Mouse (Mus musculus) cerebellum, adult 2 months (tissue): ENCODE measurements at regions not wholly inside any gene's neighbourhood (a gene's known extent, or its start where the extent isn't known, plus 50 kb on each side); places are given as distances from the start of the nearest gene placed in this dataset.

Experiments used
- DNase-seq, 2 experiments: peaks; one replicate each; pipeline ENCODE4 v3.0.0; 2021
- H3K27ac ChIP-seq: fragments of 200-500 bp; 2 replicates; pipeline ENCODE4 v1.5.1; 2012; ENCODE audit warnings: low read length, control low read depth, inconsistent platforms; ENCODE audit not compliant: insufficient read depth
- H3K27me3 ChIP-seq: fragments of 200-500 bp; 2 replicates; pipeline ENCODE4 v1.6.1; 2012; ENCODE audit warnings: inconsistent platforms, mild to moderate bottlenecking, low read length, moderate library complexity; ENCODE audit not compliant: control insufficient read depth, insufficient read depth
- H3K4me1 ChIP-seq: fragments of 200-500 bp; 2 replicates; pipeline ENCODE4 v1.6.1; 2011; ENCODE audit warnings: low read length; ENCODE audit not compliant: control insufficient read depth, insufficient read depth
- H3K4me3 ChIP-seq: fragments of 200-500 bp; replicated peaks from 2 replicates; pipeline ENCODE3; 2011; ENCODE audit warnings: mild to moderate bottlenecking, low read depth, low read length, control low read depth; ENCODE audit not compliant: insufficient read depth
- CTCF ChIP-seq: fragments of 200-500 bp; IDR thresholded peaks from 2 replicates; pipeline ENCODE4 v1.5.1; 2011; ENCODE audit warnings: low read depth, mild to moderate bottlenecking, control low read depth, low read length, moderate library complexity, borderline replicate concordance; ENCODE audit not compliant: insufficient read depth
- POLR2A ChIP-seq: fragments of 200-500 bp; IDR thresholded peaks from 2 replicates; pipeline ENCODE4 v1.6.1; 2011; ENCODE audit warnings: low read length, control low read depth, borderline replicate concordance; ENCODE audit not compliant: insufficient read depth
- WGBS: fragments of 180-500 bp; shearing (Covaris S2); methylation state at CpG from one replicate; pipeline ENCODE4 v1.1.7; 2018; 5-methylcytosine and 5-hydroxymethylcytosine counted together

GRCm38 (mm10) chr12:71627421-71628339 lies 203.2 kb upstream of the Daam1 start:
- 66% methylated on average over 17 of the region's 17 CpGs for WGBS
- Histone ChIP-seq H3K4me1 (peaks cover 12% of the 10 kb centered on the region), H3K27ac (no peak overlapping the region), H3K4me3 (no peak overlapping the region), H3K27me3 (no peaks in the 10 kb centered on the region)
- DNase-seq: peak in 1 of 2 experiments; percentile 11
- no peak for TF ChIP-seq CTCF
- no peak for TF ChIP-seq POLR2A

GRCm38 (mm10) chr12:71628340-71628738 lies 202.5 kb upstream of the Daam1 start:
- TF ChIP-seq CTCF: no peak
- no peak for TF ChIP-seq POLR2A
- 63% methylated on average over 5 of the region's 5 CpGs for WGBS
- H3K4me3 ChIP-seq: no peak overlapping the region
- DNase-seq: no peak
- peaks cover 11% of the 10 kb centered on the region for H3K4me1 ChIP-seq
- H3K27ac ChIP-seq: no peak overlapping the region
- no peaks in the 10 kb centered on the region for H3K27me3 ChIP-seq

- H3K27me3 ChIP-seq: no peaks in the 10 kb centered on the region
- H3K4me3 ChIP-seq: no peak overlapping the region
- H3K4me1 ChIP-seq: peaks cover 7% of the 10 kb centered on the region
- WGBS: 93% methylated on average over 10 of the region's 10 CpGs
- H3K27ac ChIP-seq: no peak overlapping the region
- DNase-seq: no peak
- no peak for TF ChIP-seq CTCF
- TF ChIP-seq POLR2A: no peak
These were observed 202.1 kb upstream of the Daam1 start for GRCm38 (mm10) chr12:71628796-71629195.

GRCm38 (mm10) chr12:71630386-71630785 lies 200.5 kb upstream of the Daam1 start:
- Histone ChIP-seq H3K27ac (no peak overlapping the region), H3K4me1 (peaks cover 7% of the 10 kb centered on the region), H3K27me3 (no peaks in the 10 kb centered on the region), H3K4me3 (no peak overlapping the region)
- TF ChIP-seq CTCF (no peak), POLR2A (no peak)
- no peak for DNase-seq
- WGBS: 96% methylated on average over 3 of the region's 3 CpGs

GRCm38 (mm10) chr12:71636300-71636699 lies 194.6 kb upstream of the Daam1 start:
- TF ChIP-seq POLR2A (no peak), CTCF (no peak)
- WGBS: 69% methylated on average over 6 of the region's 6 CpGs
- H3K27me3 ChIP-seq: no peaks in the 10 kb centered on the region
- H3K4me3 ChIP-seq: no peak overlapping the region
- DNase-seq: no peak
- H3K27ac ChIP-seq: no peak overlapping the region
- H3K4me1 ChIP-seq: no peaks in the 10 kb centered on the region; the same call in 1 of the 2 replicates

- H3K27me3 ChIP-seq: no peaks in the 10 kb centered on the region
- 94% methylated on average over 3 of the region's 3 CpGs for WGBS
- no peak for DNase-seq
- no peak overlapping the region for H3K27ac ChIP-seq
- no peak overlapping the region for H3K4me3 ChIP-seq
- H3K4me1 ChIP-seq: no peaks in the 10 kb centered on the region; the same call in 1 of the 2 replicates
- TF ChIP-seq CTCF (no peak), POLR2A (no peak)
These were observed 193.6 kb upstream of the Daam1 start for GRCm38 (mm10) chr12:71637248-71637647.

GRCm38 (mm10) chr12:71638246-71638645 lies 192.6 kb upstream of the Daam1 start:
- H3K27me3 ChIP-seq: no peaks in the 10 kb centered on the region
- 81% methylated on average over 8 of the region's 8 CpGs for WGBS
- no peak for TF ChIP-seq POLR2A
- no peak for TF ChIP-seq CTCF
- no peak for DNase-seq
- no peak overlapping the region for H3K4me3 ChIP-seq
- H3K27ac ChIP-seq: no peak overlapping the region
- no peaks in the 10 kb centered on the region; the same call in 1 of the 2 replicates for H3K4me1 ChIP-seq

- H3K4me3 ChIP-seq: no peak overlapping the region
- WGBS: 45% methylated on average over 10 of the region's 10 CpGs
These were observed 190.8 kb upstream of the Daam1 start for GRCm38 (mm10) chr12:71640058-71640501.

GRCm38 (mm10) chr12:71641486-71641885 lies 189.4 kb upstream of the Daam1 start:
- no peak overlapping the region for H3K27ac ChIP-seq
- DNase-seq: no peak
- no peaks in the 10 kb centered on the region for H3K27me3 ChIP-seq
- TF ChIP-seq POLR2A (no peak), CTCF (no peak)
- H3K4me3 ChIP-seq: no peak overlapping the region
- H3K4me1 ChIP-seq: no peaks in the 10 kb centered on the region; the same call in 1 of the 2 replicates
- WGBS: 81% methylated on average over 2 of the region's 2 CpGs

More at GRCm38 (mm10) chr12:71640058-71640501, 190.8 kb upstream of the Daam1 start:
- Histone ChIP-seq H3K27ac (no peak overlapping the region), H3K4me1 (no peaks in the 10 kb centered on the region; the same call in 1 of the 2 replicates), H3K27me3 (no peaks in the 10 kb centered on the region)
- no peak for TF ChIP-seq POLR2A
- no peak for TF ChIP-seq CTCF
- no peak for DNase-seq
